Comparison of ENCODE assay signal across 10 mouse cellular contexts in genomic region chrX:72012236-72012635, GRCm38 (mm10). TPM values are rescaled to one million over a fixed set of nuclear protein-coding genes. Genes with fewer than 3 reads are reported as not detected.
DNase-seq lines count a peak whose midpoint lies in the region; ATAC-seq and TF ChIP-seq lines count a peak whose summit lies in the region.
"Had no signal": no experiment of that assay in that cellular context is flagged by ENCODE, and none has a peak within 500 bp of the region (broad histone marks: within the 10 kb centered on the region; RNA-seq: fewer than 3 reads in every experiment).

No protein-coding gene starts in this region.

- no peak overlapping the region for H3K4me3 ChIP-seq in kidney, embryonic 16.5 days (ENCODE audit: low read length)
- no peak overlapping the region for H3K4me3 ChIP-seq in lung, postnatal 0 days (ENCODE audit: low read depth, low read length)
- H3K4me3 ChIP-seq: midbrain, embryonic 12.5 days had no signal

- no peak overlapping the region for H3K4me2 ChIP-seq in kidney, embryonic 16.5 days (replicated peaks; ENCODE audit: low read depth, low read length)
- no peak overlapping the region for H3K4me2 ChIP-seq in lung, postnatal 0 days (replicated peaks; ENCODE audit: low read depth, low read length)
- H3K4me2 ChIP-seq: midbrain, embryonic 12.5 days had no signal

- ATAC-seq in kidney, embryonic 16.5 days (ENCODE audit: low FRiP score, low TSS enrichment) = no peak
- peak; percentile 87 for ATAC-seq in lung, postnatal 0 days

- WGBS in kidney, embryonic 16.5 days = 67% methylated on average over 9 of the region's 9 CpGs
- 39% methylated on average over 9 of the region's 9 CpGs for WGBS in lung, postnatal 0 days

- DNase-seq in adrenal gland, postnatal 10 days = peak; percentile 13
- DNase-seq in adrenal gland, adult 18-20 months (ENCODE audit: low spot score in 2 of 2) = no peak
- peak; percentile 1 for DNase-seq in kidney, adult 9 months
- DNase-seq in heart, adult 9 months (ENCODE audit: low spot score in 2 of 2) = peak; percentile 15 to 24
- peak; percentile 62 for DNase-seq in lung, postnatal 0 days (ENCODE audit: low spot score)
- DNase-seq in urinary bladder, postnatal 10 days (ENCODE audit: low spot score) = no peak
- DNase-seq in urinary bladder, postnatal 36 days (ENCODE audit: low spot score in 2 of 2) = no peak

- TF ChIP-seq CTCF in lung, postnatal 0 days (IDR thresholded peaks at IDR 0.05) = no peak

- no peak overlapping the region for H3K9ac ChIP-seq in kidney, embryonic 16.5 days (replicated peaks; ENCODE audit: low read length)
- H3K9ac ChIP-seq in lung, postnatal 0 days (replicated peaks; ENCODE audit: low read depth) = no peak overlapping the region
- H3K9ac ChIP-seq: midbrain, embryonic 12.5 days had no signal

- no peaks in the 10 kb centered on the region for H3K36me3 ChIP-seq in kidney, embryonic 16.5 days (ENCODE audit: insufficient read depth, low read length)
- H3K36me3 ChIP-seq in lung, postnatal 0 days (ENCODE audit: insufficient read depth, low read length) = no peaks in the 10 kb centered on the region
- H3K36me3 ChIP-seq: midbrain, embryonic 12.5 days had no signal

- no peak overlapping the region for H3K27ac ChIP-seq in kidney, embryonic 16.5 days (ENCODE audit: low read length)
- no peak overlapping the region for H3K27ac ChIP-seq in lung, postnatal 0 days (ENCODE audit: low read length)
- H3K27ac ChIP-seq: midbrain, embryonic 12.5 days had no signal

- H3K9me3 ChIP-seq in kidney, embryonic 16.5 days (ENCODE audit: low read length) = no peaks in the 10 kb centered on the region
- no peaks in the 10 kb centered on the region for H3K9me3 ChIP-seq in lung, postnatal 0 days (ENCODE audit: low read length)
- H3K9me3 ChIP-seq: midbrain, embryonic 12.5 days had no signal

- H3K4me1 ChIP-seq in kidney, embryonic 16.5 days (ENCODE audit: insufficient read depth, low read length) = no peaks in the 10 kb centered on the region
- no peaks in the 10 kb centered on the region for H3K4me1 ChIP-seq in lung, postnatal 0 days (ENCODE audit: insufficient read depth, low read depth, low read length)
- H3K4me1 ChIP-seq: midbrain, embryonic 12.5 days had no signal

- no peak; the same call in 1 of the 2 replicates for TF ChIP-seq EP300 in lung, postnatal 0 days (IDR thresholded peaks at IDR 0.05)

- no peaks in the 10 kb centered on the region for H3K27me3 ChIP-seq in kidney, embryonic 16.5 days (ENCODE audit: insufficient read depth, low read length)
- no peaks in the 10 kb centered on the region for H3K27me3 ChIP-seq in lung, postnatal 0 days (replicated peaks; ENCODE audit: insufficient read depth, low read length)
- H3K27me3 ChIP-seq: midbrain, embryonic 12.5 days had no signal

RNA-seq across cellular contexts. Expression of gene Cnga2, which starts 20.6 kb away (rescaled TPM):
- under 1 TPM; 0.09 to 0.39 TPM for total RNA-seq in adrenal gland, postnatal 10 days (2021)
- total RNA-seq in adrenal gland, adult 18-20 months (2021) = not detected
- 0.06 and 0.10 TPM in 2 replicates for polyA plus RNA-seq in kidney, embryonic 16.5 days (2015; fragmentation: Nextera tagmentation; extraction: Ambion mirVana)
- polyA plus RNA-seq in lung, postnatal 0 days (2015; fragmentation: Nextera tagmentation; extraction: Ambion mirVana) = 0.80 and 0.91 TPM in 2 replicates
- total RNA-seq: hematopoietic stem cell, adult 5-6 weeks had no signal
- polyA plus RNA-seq: midbrain, embryonic 12.5 days had no signal

RNA-seq across cellular contexts. Expression of gene Fate1, which starts 39.5 kb away (rescaled TPM):
- total RNA-seq in adrenal gland, postnatal 10 days (2021) = under 1 TPM in 1 of 2 experiments, not detected in 1; 0.30 TPM
- total RNA-seq in adrenal gland, adult 18-20 months (2021) = not detected
- 0.22 TPM in 1 of 2 replicates, not detected in the other for polyA plus RNA-seq in kidney, embryonic 16.5 days (2015; fragmentation: Nextera tagmentation; extraction: Ambion mirVana)
- 0.19 and 0.26 TPM in 2 replicates for polyA plus RNA-seq in lung, postnatal 0 days (2015; fragmentation: Nextera tagmentation; extraction: Ambion mirVana)
- total RNA-seq: hematopoietic stem cell, adult 5-6 weeks had no signal
- polyA plus RNA-seq: midbrain, embryonic 12.5 days had no signal

RNA-seq across cellular contexts. Expression of gene Prrg3, which starts 49.8 kb away (rescaled TPM):
- 10 to 100 TPM; 25.9 to 31.0 TPM for total RNA-seq in adrenal gland, postnatal 10 days (2021)
- 10 to 100 TPM; 15.4 to 18.6 TPM for total RNA-seq in adrenal gland, adult 18-20 months (2021)
- polyA plus RNA-seq in kidney, embryonic 16.5 days (2015; fragmentation: Nextera tagmentation; extraction: Ambion mirVana) = 11.3 and 12.1 TPM in 2 replicates
- 12.9 and 16.2 TPM in 2 replicates for polyA plus RNA-seq in lung, postnatal 0 days (2015; fragmentation: Nextera tagmentation; extraction: Ambion mirVana)
- total RNA-seq: hematopoietic stem cell, adult 5-6 weeks had no signal

Comparison
In these comparisons a context has a peak if more than half of its experiments do, and no peak if none do; other contexts are left out.
1. DNase-seq: peak in adrenal gland, postnatal 10 days (single experiment), kidney, adult 9 months (single experiment), heart, adult 9 months (2 of 2) and lung, postnatal 0 days (single experiment); none in adrenal gland, adult 18-20 months (0 of 2), urinary bladder, postnatal 10 days (single experiment) and urinary bladder, postnatal 36 days (0 of 2).